Mouse (Mus musculus) small intestine, adult 2 months (tissue): Measurements from ENCODE around the gene Serinc3.

Experiments
- CTCF ChIP-seq: fragments of 200-500 bp; IDR thresholded peaks from 2 replicates; pipeline ENCODE4 v1.5.1; 2012; ENCODE audit warnings: low read depth, mild to moderate bottlenecking, control low read depth, inconsistent platforms, low read length, moderate library complexity, mixed read lengths; ENCODE audit not compliant: insufficient replicate concordance, insufficient read length; ENCODE audit errors: extremely low read depth
- POLR2A ChIP-seq: fragments of 200-500 bp; IDR thresholded peaks from 2 replicates; pipeline ENCODE4 v1.6.1; 2012; ENCODE audit warnings: low read depth, mild to moderate bottlenecking, control low read depth, inconsistent platforms, low read length, moderate library complexity

DNA sequence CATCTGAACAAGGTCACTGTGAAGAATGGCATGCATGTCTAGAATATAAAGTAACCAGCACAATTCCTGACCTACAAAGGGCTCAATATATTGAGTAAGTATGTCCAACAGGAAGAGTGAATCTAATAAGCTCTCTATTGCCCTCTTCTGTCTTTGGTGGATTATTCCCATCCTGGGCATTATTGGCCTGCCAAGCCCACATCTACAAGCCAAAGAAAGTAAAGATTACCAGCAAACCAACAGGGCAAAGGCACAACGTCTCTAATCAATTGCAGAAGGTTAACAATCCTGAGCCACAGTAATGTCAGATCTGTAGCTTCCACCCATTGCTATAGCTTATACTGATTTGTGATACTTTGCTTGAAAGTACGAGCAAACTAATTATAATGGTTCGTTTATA lies 4.4 kb downstream of the Serinc3 start:
- TF ChIP-seq CTCF = no peak
- no peak for TF ChIP-seq POLR2A
